Mouse (Mus musculus): ENCODE data around the gene Rab5c. TPM values are rescaled to one million over a fixed set of nuclear protein-coding genes. Genes with fewer than 3 reads are reported as not detected.

Rab5c gene
- total RNA-seq, 1 experiment from 2014 or later = 75.3 TPM

DNA sequence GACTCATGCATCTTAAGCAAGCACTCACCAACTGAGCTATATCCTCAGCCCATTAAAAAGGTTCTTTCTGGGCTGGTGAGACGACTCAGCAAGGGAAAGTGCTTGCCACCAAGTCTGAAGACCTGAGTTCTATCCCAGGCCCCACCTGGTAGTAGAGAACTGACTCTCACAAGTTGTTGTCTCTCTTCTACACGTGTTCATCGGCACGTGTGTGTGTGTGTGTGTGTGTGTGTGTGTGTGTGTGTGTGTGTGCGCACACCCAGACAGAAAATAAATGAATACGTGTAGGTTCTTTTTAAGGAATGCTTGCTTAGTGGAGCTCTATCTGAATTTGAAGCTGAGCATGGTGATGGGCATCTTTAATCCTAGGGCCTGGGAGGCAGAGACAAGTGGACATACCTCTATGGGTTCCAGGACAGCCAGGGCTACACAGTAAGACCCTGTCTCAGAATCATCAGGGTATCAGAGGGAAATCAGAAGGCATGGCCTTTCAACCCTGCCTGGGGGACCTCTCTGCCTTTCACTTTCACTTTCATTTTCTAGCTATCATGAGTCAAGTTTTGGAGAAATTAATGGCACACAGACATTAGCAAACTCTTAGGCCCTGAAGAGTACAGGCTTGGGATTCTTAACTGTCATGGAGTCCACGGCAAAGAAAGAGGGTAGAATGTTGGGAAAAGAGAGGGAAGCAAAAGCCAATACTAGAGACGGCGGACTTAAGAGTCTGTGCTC lies 2.7 kb downstream of the Rab5c start:
- no peak for ATAC-seq (replicated peaks in 1 of 2; ENCODE audit: insufficient read depth in 1 of 2, low FRiP score in 2 of 2, low TSS enrichment in 1 of 2, low read depth in 1 of 2, poor library complexity in 2 of 2, severe bottlenecking in 2 of 2)

DNA sequence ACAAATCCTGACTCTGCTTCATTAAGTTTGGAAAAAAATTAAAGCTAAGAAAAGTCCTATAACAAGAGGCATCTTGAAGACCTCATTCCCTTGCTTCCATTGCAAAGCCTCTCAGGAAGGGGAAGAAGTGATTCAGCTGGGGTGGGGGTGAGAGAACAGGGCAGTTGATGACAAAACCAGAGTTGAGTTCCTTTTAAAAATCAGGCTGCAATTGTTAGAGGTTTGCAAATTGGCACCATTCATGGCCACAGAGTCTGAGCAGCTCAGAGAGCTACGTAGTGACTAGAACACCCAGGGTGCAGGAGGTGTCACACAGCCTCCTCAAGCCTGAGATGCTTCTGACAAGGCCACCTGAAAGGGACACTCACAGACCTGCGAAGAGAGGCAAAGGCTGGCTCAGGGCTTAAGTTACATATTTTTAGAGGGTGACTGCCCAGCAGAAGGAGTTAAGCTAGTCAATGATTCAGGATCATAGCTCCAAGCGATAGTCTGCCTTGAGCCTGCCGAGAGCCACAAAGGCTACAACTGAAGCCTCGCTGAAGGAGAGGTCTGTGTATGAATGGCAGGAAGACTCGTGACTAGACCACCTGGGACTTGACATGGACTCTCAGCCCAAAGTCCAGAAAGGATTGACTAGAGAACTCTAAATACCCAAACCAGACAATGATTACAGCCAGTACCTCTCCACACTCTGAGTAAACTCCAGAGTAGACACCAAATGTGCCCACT lies 7.4 kb downstream of the Rab5c start:
- no peak for ATAC-seq (replicated peaks in 1 of 2; ENCODE audit: insufficient read depth in 1 of 2, low FRiP score in 2 of 2, low TSS enrichment in 1 of 2, low read depth in 1 of 2, poor library complexity in 2 of 2, severe bottlenecking in 2 of 2)

DNA sequence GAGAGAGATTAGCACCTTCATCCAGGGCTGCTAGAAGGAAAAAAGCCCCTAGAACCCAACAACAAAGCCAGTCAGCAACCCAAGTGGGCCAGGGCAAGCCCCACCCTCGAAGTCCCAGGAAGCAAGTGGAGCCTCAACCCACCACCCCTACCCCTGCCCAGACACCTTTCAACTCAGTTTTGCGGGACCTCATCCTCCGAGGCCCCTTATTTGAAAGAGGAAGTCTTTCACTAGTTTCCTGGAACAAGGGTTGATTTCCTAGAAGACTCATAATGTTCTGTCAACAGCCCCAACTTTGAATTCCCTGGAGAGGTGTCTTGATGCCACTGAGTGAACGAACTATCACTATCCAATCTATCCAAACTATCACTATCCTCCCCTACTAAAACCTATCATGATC lies 8.0 kb downstream of the Rab5c start:
- ATAC-seq (replicated peaks in 1 of 2; ENCODE audit: insufficient read depth in 1 of 2, low FRiP score in 2 of 2, low TSS enrichment in 1 of 2, low read depth in 1 of 2, poor library complexity in 2 of 2, severe bottlenecking in 2 of 2) = no peak

DNA sequence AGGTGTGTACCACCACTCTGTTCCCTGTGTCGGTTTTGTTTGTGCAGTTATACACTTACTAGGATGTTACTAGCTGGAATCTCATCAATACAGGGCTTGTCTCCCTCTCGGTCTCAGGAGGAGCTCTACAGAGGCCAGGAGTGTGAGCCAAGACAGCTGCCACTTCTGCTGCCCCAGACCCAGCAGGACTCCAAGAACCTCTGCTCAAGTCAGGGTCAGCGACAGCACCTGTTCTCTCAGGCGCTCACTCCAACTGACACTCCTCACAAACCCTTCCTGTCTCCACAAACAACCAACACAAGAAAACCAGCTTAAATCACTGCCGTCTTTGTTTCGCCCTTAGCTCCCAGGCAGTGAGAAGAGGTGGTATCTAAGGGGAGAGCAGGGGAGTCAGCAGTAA lies 9.4 kb downstream of the Rab5c start:
- ATAC-seq (replicated peaks in 1 of 2; ENCODE audit: insufficient read depth in 1 of 2, low FRiP score in 2 of 2, low TSS enrichment in 1 of 2, low read depth in 1 of 2, poor library complexity in 2 of 2, severe bottlenecking in 2 of 2) = no peak

DNA sequence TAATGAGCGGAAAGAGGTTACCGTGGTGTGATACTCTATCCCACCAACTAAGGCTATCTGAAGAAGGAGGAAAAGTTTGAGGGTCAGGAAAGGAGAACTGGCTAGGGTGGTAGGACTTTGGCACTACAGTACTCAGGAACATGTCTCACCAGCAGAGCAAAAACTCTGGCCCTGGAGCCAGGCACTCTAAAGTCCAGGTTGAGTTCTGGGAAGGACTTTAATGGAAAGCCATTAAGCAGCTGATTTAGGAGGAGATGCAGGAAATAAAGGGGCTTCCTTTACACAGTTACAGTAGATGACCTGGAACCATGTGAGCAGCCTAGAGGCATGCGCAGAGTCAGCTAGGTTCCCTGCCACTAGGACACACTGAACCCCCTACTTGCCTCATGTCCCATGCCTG lies 10.8 kb downstream of the Rab5c start:
- no peak for ATAC-seq (replicated peaks in 1 of 2; ENCODE audit: insufficient read depth in 1 of 2, low FRiP score in 2 of 2, low TSS enrichment in 1 of 2, low read depth in 1 of 2, poor library complexity in 2 of 2, severe bottlenecking in 2 of 2)

DNA sequence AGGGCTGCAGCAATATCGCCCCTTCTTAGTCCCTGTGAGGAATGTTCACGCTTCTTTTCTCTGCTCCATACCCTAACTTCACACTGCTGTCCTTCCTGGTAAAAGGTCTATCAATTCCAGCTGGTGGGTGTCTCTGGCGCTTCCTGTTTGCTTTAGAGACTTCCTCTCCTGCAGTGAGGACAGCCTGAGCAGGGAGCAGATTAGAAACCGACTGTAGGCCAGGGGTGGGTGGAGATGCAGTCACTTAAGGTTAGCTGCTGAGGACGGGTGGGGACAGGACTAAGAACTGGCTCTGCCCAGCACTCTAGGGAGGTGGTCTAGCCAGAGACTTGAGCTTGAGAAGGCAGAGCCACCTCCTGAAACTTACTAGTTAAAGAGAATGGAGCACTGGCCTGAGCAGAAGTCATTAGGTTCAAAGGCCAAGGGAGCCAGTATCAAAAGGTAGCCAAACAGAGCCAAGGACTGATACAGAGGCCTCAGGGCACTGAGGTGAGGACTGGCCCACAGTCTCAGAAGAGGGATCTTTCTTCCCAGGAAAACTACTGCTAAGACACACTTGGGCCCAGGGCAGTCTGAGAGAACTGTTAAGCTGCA lies 13.0 kb downstream of the Rab5c start:
- 0 out of 4 replicates have a peak, but pooled peaks of 1 of the 2 experiments have one; percentile 5 for ATAC-seq (replicated peaks in 1 of 2; ENCODE audit: insufficient read depth in 1 of 2, low FRiP score in 2 of 2, low TSS enrichment in 1 of 2, low read depth in 1 of 2, poor library complexity in 2 of 2, severe bottlenecking in 2 of 2)

DNA sequence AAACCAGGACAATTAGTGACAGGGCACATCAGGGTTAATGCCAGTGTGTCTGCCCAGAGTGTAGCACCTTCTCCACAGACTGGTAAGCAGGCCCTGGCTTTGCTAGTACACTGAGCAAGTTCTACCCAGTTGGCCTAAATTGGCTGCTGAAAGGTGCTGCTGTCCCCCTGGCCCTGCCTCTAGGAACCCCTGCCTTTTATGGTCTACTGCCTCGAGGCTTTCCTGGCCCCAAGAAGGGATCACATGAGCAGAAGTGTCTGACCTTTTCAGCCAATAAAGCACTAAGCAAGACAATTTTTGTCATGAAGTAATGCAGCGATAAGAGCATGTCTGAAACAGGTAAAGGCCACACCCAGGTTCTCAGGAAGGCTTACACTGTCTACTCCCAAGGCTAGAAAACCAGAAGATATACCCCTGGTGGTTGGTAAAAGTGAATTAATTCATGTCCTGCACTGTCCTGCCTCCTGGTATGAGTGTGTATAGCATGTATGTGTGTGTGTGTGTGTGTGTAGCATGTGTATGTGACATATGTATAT lies 15.5 kb downstream of the Rab5c start:
- 0 out of 4 replicates have a peak, but pooled peaks of 1 of the 2 experiments have one; percentile 15 for ATAC-seq (replicated peaks in 1 of 2; ENCODE audit: insufficient read depth in 1 of 2, low FRiP score in 2 of 2, low TSS enrichment in 1 of 2, low read depth in 1 of 2, poor library complexity in 2 of 2, severe bottlenecking in 2 of 2)

DNA sequence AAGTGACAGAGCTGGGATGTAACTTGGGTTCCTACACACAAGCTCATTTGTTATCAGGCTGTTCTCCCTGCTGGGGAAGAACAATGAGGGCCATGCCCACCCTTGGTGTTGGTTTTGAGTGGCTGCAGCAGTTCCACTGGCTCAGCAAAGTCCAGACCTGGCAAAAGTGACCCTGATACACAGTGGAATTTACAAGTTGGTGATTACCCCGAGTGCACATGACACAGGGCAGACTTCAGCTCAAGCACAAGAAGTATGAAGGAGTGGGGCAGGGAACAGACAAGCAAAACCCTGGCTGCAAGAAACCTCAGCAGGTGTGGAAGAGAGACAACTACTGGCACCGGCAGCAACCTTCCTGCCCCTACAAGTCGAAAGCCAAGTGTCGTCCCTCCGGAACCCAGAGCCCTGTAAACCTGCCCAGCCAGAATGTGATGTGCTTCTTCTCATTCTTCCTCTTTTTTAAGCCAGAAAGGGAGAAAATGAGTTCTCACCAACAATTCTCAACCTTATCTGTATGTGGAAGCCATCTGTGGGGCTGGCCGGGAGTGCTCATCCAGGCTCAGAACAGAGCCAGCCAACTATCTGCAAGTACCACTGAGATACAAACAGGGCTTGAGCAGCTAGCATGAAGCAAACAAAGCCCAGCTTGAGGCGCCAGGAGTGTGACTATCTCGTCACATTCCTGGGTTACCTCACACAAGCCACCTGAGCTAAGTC lies 16.1 kb downstream of the Rab5c start:
- ATAC-seq (replicated peaks in 1 of 2; ENCODE audit: insufficient read depth in 1 of 2, low FRiP score in 2 of 2, low TSS enrichment in 1 of 2, low read depth in 1 of 2, poor library complexity in 2 of 2, severe bottlenecking in 2 of 2) = peak in 1 of 2 experiments; percentile 54; a peak in 2 of 4 replicates

DNA sequence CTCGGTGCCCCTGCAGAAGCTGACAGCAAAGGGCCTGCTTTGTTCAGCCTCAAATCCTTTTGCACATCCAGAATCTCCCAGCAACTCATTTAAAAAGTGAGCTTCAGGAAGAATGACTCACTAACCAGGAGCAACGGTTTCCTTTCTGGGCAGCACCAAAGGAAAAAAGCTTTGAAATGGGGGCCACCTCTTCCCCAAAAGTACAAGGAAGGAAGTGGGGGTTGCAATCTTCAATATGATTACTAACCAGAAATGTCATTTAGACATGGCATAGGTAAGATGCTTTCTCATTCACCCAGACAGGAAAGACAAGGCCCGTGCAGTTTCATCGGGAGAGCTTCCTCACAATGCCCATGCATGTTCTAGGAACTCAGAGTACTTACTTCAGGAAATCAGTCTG lies 16.8 kb downstream of the Rab5c start:
- ATAC-seq (replicated peaks in 1 of 2; ENCODE audit: insufficient read depth in 1 of 2, low FRiP score in 2 of 2, low TSS enrichment in 1 of 2, low read depth in 1 of 2, poor library complexity in 2 of 2, severe bottlenecking in 2 of 2) = no peak; a peak in 1 of 4 replicates

DNA sequence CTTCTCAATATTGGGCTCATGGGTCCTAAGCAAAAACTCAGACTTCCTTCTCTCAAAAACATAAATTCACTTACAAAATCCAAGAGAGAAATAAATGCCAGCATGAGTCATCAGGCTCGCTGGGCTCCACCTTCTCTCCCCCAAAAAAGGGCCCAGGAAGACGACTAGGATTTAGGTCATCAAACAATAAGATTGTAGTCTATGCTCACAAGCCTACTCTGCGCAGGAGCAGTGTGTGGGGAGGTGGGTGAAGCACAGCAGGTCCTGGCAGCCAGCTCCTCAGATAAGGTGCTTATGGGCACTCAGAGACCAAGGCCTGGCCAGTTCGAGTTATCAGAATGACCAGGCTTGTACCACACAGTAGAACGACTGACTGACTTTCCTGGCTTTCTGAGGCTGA lies 17.7 kb downstream of the Rab5c start:
- ATAC-seq (replicated peaks in 1 of 2; ENCODE audit: insufficient read depth in 1 of 2, low FRiP score in 2 of 2, low TSS enrichment in 1 of 2, low read depth in 1 of 2, poor library complexity in 2 of 2, severe bottlenecking in 2 of 2) = no peak

DNA sequence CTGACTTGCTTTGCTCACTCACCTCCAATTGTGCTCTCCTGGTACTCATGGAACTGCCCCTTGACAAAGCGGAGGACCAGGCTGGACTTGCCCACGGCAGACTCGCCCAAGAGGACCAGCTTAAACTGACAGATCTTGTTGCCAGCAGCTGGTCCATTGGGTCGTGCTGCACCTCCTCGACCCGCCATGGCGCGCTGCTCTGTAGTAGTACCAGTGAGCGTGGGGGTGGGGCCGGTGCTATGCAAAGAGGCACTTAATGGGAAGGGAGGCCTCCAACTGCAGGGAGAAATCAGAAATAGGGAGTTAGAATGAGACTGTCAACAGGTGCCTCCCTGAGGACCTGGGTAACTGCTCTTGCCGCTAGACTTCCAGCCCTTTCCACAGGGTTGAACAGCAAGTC lies 18.1 kb downstream of the Rab5c start:
- no peak for ATAC-seq (replicated peaks in 1 of 2; ENCODE audit: insufficient read depth in 1 of 2, low FRiP score in 2 of 2, low TSS enrichment in 1 of 2, low read depth in 1 of 2, poor library complexity in 2 of 2, severe bottlenecking in 2 of 2)

DNA sequence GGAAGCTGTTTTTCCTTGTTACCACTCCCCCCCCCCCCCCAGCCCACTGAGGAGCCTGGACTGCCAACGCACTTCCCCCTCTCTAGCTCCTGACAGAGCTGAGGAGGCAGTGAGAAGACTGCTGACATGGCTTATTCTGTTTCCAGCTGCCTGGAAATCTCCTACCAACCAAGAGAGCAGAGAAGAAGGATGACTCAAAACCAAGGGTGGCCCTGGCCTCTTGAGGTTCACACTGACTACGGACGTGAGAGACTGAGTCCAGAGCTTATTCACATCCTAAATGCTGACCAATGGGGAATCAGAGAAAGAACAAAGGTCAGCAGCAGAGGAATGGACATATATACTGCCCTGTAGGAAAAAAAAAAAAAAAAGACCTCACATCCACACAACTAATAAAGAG lies 18.7 kb downstream of the Rab5c start:
- ATAC-seq (replicated peaks in 1 of 2; ENCODE audit: insufficient read depth in 1 of 2, low FRiP score in 2 of 2, low TSS enrichment in 1 of 2, low read depth in 1 of 2, poor library complexity in 2 of 2, severe bottlenecking in 2 of 2) = no peak

DNA sequence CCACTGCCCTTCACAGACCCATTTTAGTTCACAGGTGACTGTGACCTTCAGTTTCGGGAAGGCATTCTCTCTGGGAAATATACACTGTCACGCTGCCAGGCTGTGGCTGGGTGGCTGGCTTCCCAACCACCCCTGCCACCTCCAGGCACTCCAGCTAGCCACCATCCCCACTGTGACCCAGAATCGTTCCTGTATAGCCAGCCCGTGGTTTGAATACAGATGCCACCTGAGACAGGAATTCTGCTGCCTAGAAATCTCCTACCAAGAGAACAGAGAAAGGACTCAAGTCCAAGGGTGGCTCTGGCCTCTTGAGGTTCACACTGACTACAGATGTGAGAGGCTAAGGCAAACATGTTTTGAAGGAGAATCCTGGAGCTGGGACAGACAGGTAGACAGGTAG lies 19.1 kb downstream of the Rab5c start:
- ATAC-seq (replicated peaks in 1 of 2; ENCODE audit: insufficient read depth in 1 of 2, low FRiP score in 2 of 2, low TSS enrichment in 1 of 2, low read depth in 1 of 2, poor library complexity in 2 of 2, severe bottlenecking in 2 of 2) = no peak

DNA sequence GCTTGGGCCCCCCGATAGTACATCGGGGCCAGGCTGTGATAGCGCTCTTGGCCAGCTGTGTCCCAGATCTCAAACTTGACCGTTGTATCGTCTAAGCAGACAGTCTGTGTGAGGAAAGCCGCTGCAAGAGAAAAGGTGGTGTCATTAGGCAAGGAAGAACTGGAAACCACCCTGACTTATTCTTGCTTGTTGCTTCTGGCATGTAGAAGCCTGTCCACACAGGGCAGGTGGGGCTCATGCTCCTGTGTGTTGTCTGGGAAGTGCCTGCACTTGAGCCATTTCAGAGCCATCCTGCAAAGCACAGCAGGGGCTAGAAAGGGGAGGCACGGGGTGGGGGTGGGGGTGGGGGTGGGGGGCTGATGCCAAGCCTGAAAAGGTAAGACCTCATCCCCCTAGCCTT lies 19.6 kb downstream of the Rab5c start:
- no peak for ATAC-seq (replicated peaks in 1 of 2; ENCODE audit: insufficient read depth in 1 of 2, low FRiP score in 2 of 2, low TSS enrichment in 1 of 2, low read depth in 1 of 2, poor library complexity in 2 of 2, severe bottlenecking in 2 of 2)

DNA sequence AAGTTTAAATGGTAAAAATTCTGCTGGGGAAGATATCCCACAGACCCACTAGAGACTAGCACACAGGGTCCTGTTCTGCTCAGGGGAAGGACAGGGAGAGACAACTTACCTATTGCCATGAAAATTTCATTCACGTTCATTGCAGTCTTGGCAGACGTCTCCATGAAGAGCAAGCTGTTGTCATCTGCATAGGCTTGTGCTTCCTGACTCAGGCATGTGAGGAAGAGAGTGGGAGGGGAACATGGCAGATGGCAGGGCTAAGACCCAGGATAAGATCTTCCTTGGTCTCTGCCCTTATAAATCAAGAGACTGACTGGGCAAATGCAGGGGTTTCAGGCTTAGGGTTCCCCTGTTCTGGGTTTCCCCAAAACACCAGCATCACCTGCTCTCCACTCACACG lies 21.4 kb downstream of the Rab5c start:
- no peak for ATAC-seq (replicated peaks in 1 of 2; ENCODE audit: insufficient read depth in 1 of 2, low FRiP score in 2 of 2, low TSS enrichment in 1 of 2, low read depth in 1 of 2, poor library complexity in 2 of 2, severe bottlenecking in 2 of 2)

DNA sequence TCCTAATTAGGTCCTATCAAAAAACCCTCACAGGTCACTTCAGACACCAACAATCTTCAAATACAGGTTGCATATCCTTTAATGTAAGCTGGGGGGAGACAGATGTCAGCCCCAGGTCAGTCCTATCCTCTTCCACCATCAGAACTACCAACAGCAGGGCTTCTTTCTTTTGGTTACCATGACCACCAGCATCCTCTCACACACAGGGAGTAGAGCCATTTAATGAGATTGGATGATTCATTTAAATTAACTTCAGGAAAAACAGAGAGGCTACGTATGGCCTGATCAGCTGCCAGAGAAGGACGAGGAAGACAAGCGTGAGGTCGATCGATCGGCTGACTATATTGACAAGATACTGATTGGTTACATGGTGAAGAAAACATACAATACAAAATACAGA lies 23.1 kb downstream of the Rab5c start:
- ATAC-seq (replicated peaks in 1 of 2; ENCODE audit: insufficient read depth in 1 of 2, low FRiP score in 2 of 2, low TSS enrichment in 1 of 2, low read depth in 1 of 2, poor library complexity in 2 of 2, severe bottlenecking in 2 of 2) = no peak

DNA sequence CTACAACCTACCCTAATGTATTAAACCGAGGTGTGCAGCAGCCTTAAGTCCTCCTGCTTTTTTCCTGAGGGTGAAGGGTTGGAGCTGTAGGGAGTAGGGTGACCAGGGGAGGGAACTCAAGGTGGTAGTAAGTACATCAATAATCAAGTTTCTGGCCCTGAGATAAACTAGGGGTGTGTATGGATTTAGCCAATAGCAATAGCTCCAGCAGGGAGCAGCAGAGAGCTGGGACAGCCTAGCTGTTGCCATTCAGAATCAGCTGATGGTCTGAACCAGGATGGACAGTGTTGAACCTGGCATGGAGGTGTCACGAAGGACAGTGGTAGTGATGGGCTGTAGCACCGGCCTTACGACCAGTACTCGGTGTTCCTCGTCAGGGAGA lies 23.5 kb downstream of the Rab5c start:
- ATAC-seq (replicated peaks in 1 of 2; ENCODE audit: insufficient read depth in 1 of 2, low FRiP score in 2 of 2, low TSS enrichment in 1 of 2, low read depth in 1 of 2, poor library complexity in 2 of 2, severe bottlenecking in 2 of 2) = peak; percentile 59 to 67; a peak in 3 of 4 replicates

Data from hematopoietic stem cell, adult 5-6 weeks (primary cell).